Mouse (Mus musculus) bone marrow macrophage, adult 2 months (primary cell): ENCODE results near the gene Traf7.

Source experiments
- CTCF ChIP-seq: IDR thresholded peaks from 2 replicates; pipeline ENCODE4 v1.5.1; 2012; ENCODE audit warnings: low read depth, mild to moderate bottlenecking, low read length, moderate library complexity
- POLR2A ChIP-seq: IDR thresholded peaks from 2 replicates; pipeline ENCODE4 v1.6.1; 2012; ENCODE audit warnings: mild to moderate bottlenecking, low read depth, low read length, borderline replicate concordance

DNA sequence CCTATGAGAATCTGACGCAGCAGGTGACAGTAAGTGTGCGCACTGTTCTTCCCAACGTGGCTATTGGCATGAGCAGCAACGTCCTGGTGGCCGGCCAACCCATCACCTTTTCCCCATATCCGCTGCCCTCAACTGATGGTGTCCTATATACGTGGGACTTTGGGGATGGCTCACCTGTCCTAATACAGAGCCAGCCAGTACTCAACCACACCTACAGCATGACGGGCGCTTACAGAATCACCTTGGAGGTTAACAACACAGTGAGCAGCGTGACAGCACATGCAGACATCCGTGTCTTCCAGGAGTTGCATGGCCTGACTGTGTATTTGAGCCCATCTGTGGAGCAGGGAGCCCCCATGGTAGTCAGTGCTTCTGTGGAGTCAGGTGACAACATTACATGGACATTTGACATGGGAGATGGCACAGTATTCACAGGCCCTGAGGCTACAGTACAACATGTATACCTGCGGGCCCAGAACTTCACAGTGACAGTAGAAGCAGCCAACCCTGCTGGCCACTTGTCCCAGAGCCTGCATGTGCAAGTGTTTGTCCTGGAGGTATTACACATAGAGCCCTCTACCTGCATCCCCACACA lies 45.0 kb upstream of the Traf7 start:
- TF ChIP-seq CTCF: no peak
- no peak for TF ChIP-seq POLR2A
